Mouse (Mus musculus) lung, adult 2 months (tissue): ENCODE measurements around the gene Olfr522.

Source experiments
- CTCF ChIP-seq: fragments of 200-500 bp; IDR thresholded peaks from 2 replicates; pipeline ENCODE4 v1.5.1; 2011; ENCODE audit warnings: mild to moderate bottlenecking, low read length, control low read depth; ENCODE audit not compliant: insufficient read depth
- POLR2A ChIP-seq: fragments of 200-500 bp; IDR thresholded peaks from 2 replicates; pipeline ENCODE4 v1.6.1; 2011; ENCODE audit warnings: low read depth, mild to moderate bottlenecking, control low read depth, low read length, borderline replicate concordance; ENCODE audit errors: extremely low read depth

DNA sequence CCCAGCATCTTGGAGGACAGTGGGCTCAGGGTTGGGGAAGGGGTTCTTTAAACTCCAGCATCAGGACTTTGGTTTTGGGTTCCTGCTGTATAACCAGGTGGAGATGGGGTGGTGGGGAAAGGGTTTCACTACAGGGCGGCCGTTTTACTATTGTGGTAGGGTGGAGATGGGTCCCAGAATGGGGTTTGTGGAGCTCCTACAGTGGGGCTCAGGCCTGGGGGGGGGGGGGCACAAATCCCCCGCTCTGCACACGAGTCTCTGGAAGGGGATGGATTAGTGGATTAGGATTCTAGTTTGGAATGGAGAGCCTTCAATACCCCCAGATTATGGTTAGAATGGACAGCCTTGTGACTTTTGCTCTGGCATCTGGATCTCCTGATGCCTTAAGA, 10.7 kb downstream of the Olfr522 start:
- TF ChIP-seq CTCF (no peak), POLR2A (no peak)
